Mouse (Mus musculus) left cerebral cortex, adult 9 months (tissue): ENCODE data around the gene L3mbtl4.
"Not testable (repeated sequence)": the region's sequence is repeated elsewhere in the genome, so short reads cannot be mapped to it uniquely, and the experiment has no call there.

Experiments used
- DNase-seq, 2 experiments: peaks; one replicate each; pipeline ENCODE4 v3.0.0; 2022; ENCODE audit warnings: low spot score in 2 of 2

Gene L3mbtl4

GRCm38 (mm10) chr17:68388481-68388880 lies 114.9 kb downstream of the L3mbtl4 start:
- no peak for DNase-seq

- DNase-seq = peak in 1 of 2 experiments; percentile 5
These were observed 132.4 kb downstream of the L3mbtl4 start for GRCm38 (mm10) chr17:68405993-68406392.

- not testable (repeated sequence) for DNase-seq
These were observed 133.5 kb downstream of the L3mbtl4 start for GRCm38 (mm10) chr17:68407121-68407520.

GRCm38 (mm10) chr17:68422663-68423498 lies 149.3 kb downstream of the L3mbtl4 start:
- no peak for DNase-seq

GRCm38 (mm10) chr17:68433576-68433975 lies 160.0 kb downstream of the L3mbtl4 start:
- DNase-seq = no peak

- DNase-seq = no peak
These were observed 177.3 kb downstream of the L3mbtl4 start for GRCm38 (mm10) chr17:68450921-68451320.

- DNase-seq = no peak
These were observed 187.9 kb downstream of the L3mbtl4 start for GRCm38 (mm10) chr17:68461471-68461870.

GRCm38 (mm10) chr17:68467311-68467710 lies 193.7 kb downstream of the L3mbtl4 start:
- no peak for DNase-seq

GRCm38 (mm10) chr17:68490065-68490691 lies 216.6 kb downstream of the L3mbtl4 start:
- DNase-seq = no peak

GRCm38 (mm10) chr17:68492231-68492630 lies 218.6 kb downstream of the L3mbtl4 start:
- peak in 1 of 2 experiments; percentile 37 for DNase-seq

GRCm38 (mm10) chr17:68502998-68503397 lies 229.4 kb downstream of the L3mbtl4 start:
- DNase-seq = not testable (repeated sequence)

GRCm38 (mm10) chr17:68559698-68560097 lies 286.1 kb downstream of the L3mbtl4 start:
- no peak for DNase-seq

GRCm38 (mm10) chr17:68560264-68560663 lies 286.7 kb downstream of the L3mbtl4 start:
- peak; percentile 7 for DNase-seq

- DNase-seq = peak in 1 of 2 experiments; percentile 6
These were observed 298.2 kb downstream of the L3mbtl4 start for GRCm38 (mm10) chr17:68571806-68572205.

- no peak for DNase-seq
These were observed 311.6 kb downstream of the L3mbtl4 start for GRCm38 (mm10) chr17:68585195-68585594.

- DNase-seq = no peak
These were observed 318.0 kb downstream of the L3mbtl4 start for GRCm38 (mm10) chr17:68591619-68592018.

GRCm38 (mm10) chr17:68602744-68603143 lies 329.1 kb downstream of the L3mbtl4 start:
- DNase-seq = no peak

- DNase-seq = no peak
These were observed 334.1 kb downstream of the L3mbtl4 start for GRCm38 (mm10) chr17:68607691-68608090.

- DNase-seq = no peak
These were observed 337.6 kb downstream of the L3mbtl4 start for GRCm38 (mm10) chr17:68611247-68611646.

- peak in 1 of 2 experiments; percentile 19 for DNase-seq
These were observed 351.7 kb downstream of the L3mbtl4 start for GRCm38 (mm10) chr17:68625281-68625680.

GRCm38 (mm10) chr17:68629631-68630426 lies 356.2 kb downstream of the L3mbtl4 start:
- no peak for DNase-seq

- peak; percentile 26 to 44 for DNase-seq
These were observed 357.8 kb downstream of the L3mbtl4 start for GRCm38 (mm10) chr17:68631396-68631795.
